Mouse (Mus musculus) limb, embryonic 10.5 days (tissue): ENCODE measurements around the gene Cst6. TPM values are rescaled to one million over a fixed set of nuclear protein-coding genes. Genes with fewer than 3 reads are reported as not detected.

Experiments used
- DNase-seq: peaks from one replicate; pipeline ENCODE4 v3.0.0-alpha.2; 2017; ENCODE audit warnings: low spot score
- H3K27ac ChIP-seq: fragments of 300-500 bp; sonication (generic); 2 replicates; pipeline ENCODE4 v1.5.1; 2016; ENCODE audit warnings: mild to moderate bottlenecking
- H3K27me3 ChIP-seq: fragments of 300-500 bp; sonication (generic); 2 replicates; pipeline ENCODE4 v1.6.1; 2016; ENCODE audit warnings: low read depth, mild to moderate bottlenecking; ENCODE audit not compliant: poor library complexity, severe bottlenecking
- H3K36me3 ChIP-seq: fragments of 300-500 bp; sonication (generic); 2 replicates; pipeline ENCODE4 v1.6.1; 2016; ENCODE audit warnings: mild to moderate bottlenecking, moderate library complexity
- H3K4me1 ChIP-seq: fragments of 300-500 bp; sonication (generic); 2 replicates; pipeline ENCODE4 v1.6.1; 2016
- H3K4me3 ChIP-seq: fragments of 300-500 bp; sonication (generic); 2 replicates; pipeline ENCODE4 v1.5.1; 2016; ENCODE audit warnings: mild to moderate bottlenecking, moderate library complexity
- H3K9me3 ChIP-seq: fragments of 300-500 bp; sonication (generic); replicated peaks from 2 replicates; pipeline ENCODE4 v1.6.1; 2016; ENCODE audit warnings: mild to moderate bottlenecking
- WGBS: fragments of 180-500 bp; shearing (Covaris S2); methylation state at CpG from one replicate; pipeline ENCODE4 v1.1.7; 2016; 5-methylcytosine and 5-hydroxymethylcytosine counted together
- polyA plus RNA-seq: library from polyadenylated mRNA; unstranded; fragments of >200 nt; fragmentation: Nextera tagmentation; extraction: Ambion mirVana; gene quantifications from 2 replicates; pipeline ENCODE4 v1.2.1, GENCODE M21; 2016

Gene Cst6
- polyA plus RNA-seq, 1 experiment from 2014 or later, result 1.1 TPM

DNA sequence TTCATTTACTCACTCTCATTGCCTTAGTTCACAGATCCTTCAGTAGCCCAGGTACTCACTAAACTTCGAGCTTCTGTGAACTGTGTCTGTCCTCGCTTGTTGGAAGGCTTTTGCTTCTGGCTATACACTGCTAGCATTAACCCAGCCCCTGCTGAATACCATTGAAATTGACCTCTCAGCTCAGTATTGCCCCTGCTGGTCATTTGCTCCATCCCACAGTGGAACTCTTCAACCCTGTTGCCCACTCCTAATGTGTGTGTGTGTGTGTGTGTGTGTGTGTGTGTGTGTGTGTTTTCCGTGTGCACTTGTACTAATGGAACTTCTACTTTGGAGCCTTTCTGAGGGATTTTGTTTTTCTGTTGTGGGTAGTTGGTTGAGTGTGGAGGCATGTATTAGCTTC, 21.6 kb upstream of the Cst6 start:
- no peak for DNase-seq
- H3K27ac ChIP-seq, result no peak overlapping the region
- H3K36me3 ChIP-seq, result peaks cover 81% of the 10 kb centered on the region
- H3K27me3 ChIP-seq, result no peaks in the 10 kb centered on the region
- no peaks in the 10 kb centered on the region for H3K9me3 ChIP-seq
- H3K4me1 ChIP-seq, result peaks cover 13% of the 10 kb centered on the region
- WGBS, result 93% methylated on average over 3 of the region's 3 CpGs
- H3K4me3 ChIP-seq, result no peak overlapping the region

DNA sequence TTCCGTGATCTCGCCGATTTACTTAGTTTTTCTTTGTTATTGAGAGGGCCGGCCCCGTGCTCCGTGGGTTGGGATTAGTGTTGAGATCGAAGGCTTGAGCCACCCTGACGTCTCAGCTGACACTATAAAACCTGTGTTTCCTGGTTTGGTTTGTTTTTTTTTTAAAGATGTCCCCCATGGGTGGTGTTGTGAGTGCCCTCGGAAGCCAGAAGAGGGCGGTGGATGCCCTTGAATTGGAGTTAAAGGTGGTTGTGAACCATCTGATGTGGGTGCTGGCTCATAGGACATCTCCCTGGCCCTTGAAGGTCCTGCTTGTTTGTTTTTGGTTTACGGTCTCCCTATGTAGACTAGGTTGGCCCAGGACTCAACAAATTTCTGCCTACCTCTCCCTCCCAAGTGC, 18.1 kb upstream of the Cst6 start:
- Histone ChIP-seq H3K36me3 (peaks cover 73% of the 10 kb centered on the region), H3K4me1 (peaks cover 20% of the 10 kb centered on the region), H3K27ac (peak overlapping the region; percentile 98), H3K27me3 (no peaks in the 10 kb centered on the region), H3K9me3 (no peaks in the 10 kb centered on the region), H3K4me3 (peak overlapping the region; percentile 94)
- DNase-seq, result no peak
- WGBS, result 13% methylated on average over 11 of the region's 11 CpGs

DNA sequence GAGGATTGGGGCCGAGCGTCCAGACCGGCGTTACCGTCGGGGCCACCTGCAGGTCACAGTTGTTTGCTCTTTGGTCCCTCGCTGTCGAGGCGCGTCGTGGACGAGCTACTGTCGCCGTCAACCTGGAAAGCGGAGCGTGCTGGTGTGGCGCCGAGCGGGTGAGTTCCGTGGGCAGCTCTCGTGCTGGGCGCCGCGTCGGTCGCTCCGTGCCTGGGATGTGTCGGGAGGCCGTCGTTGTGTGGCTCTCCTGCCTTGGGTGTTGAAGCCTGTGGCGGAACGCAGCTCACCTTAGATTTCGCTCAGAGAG, 17.6 kb upstream of the Cst6 start, which contains the start of gene Banf1:
Gene Banf1 (minus strand): TSS at position 116 of the 307 bp plus-strand sequence.
- no peak for DNase-seq
- Histone ChIP-seq H3K27me3 (no peaks in the 10 kb centered on the region), H3K9me3 (no peaks in the 10 kb centered on the region), H3K27ac (peak within 1 kb of the TSS; percentile 98), H3K4me3 (peak within 1 kb of the TSS; percentile 94), H3K4me1 (peaks cover 20% of the 10 kb centered on the region), H3K36me3 (peaks cover 68% of the 10 kb centered on the region)
- WGBS, result under 1% methylated on average over 33 of the region's 33 CpGs

DNA sequence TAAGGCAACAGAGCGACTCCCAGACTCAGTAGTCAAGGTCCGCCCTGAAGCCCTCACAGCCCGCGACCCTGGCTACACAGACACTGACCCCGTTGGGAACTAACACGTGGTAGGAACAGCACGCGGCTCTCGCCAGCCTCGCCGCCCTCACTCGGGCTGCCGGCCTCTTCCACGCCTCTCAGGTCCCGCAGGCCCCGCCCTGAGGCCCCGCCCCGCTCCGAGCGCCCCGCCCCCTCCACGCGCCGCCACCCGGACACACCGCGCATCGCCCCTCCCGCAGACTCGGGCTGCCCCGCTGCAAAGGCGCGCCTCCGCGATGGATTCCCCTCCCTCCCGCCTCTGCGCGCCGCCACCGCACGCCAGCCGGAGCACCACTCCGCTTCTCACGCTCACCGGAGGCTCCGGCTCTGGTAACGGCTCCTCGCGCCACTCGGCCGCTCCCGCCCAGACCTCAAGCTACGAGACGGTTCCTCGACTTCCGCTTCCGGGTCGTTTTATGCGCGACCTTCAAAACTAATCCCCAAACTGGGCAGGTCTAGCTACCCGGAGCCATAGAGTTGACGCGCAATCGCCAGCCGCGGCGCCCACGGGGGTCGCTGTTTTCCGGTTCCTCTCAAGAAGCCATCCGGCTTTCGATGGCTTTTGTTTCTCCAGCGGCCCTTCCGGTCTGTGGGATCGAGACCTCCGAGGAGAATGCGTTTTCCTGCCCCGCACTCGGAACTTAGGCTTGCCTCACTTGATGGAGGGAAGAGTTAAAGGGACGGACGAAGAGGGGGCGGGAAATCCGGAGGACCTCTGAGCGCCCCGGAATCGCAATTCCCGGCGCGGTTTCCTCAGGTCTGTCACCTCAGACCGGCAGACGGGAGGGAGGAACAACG, 17.0 kb upstream of the Cst6 start, which contains the start of gene Eif1ad:
Gene Eif1ad (plus strand): TSS at position 567 of the 878 bp plus-strand sequence.
- WGBS, result under 1% methylated on average over 92 of the region's 92 CpGs
- H3K9me3 ChIP-seq, result no peaks in the 10 kb centered on the region
- H3K27me3 ChIP-seq, result no peaks in the 10 kb centered on the region
- H3K4me1 ChIP-seq, result peaks cover 20% of the 10 kb centered on the region
- peaks cover 62% of the 10 kb centered on the region for H3K36me3 ChIP-seq
- H3K4me3 ChIP-seq, result peak within 1 kb of the TSS; percentile 94
- DNase-seq, result peak; percentile 99
- H3K27ac ChIP-seq, result peak within 1 kb of the TSS; percentile 98

DNA sequence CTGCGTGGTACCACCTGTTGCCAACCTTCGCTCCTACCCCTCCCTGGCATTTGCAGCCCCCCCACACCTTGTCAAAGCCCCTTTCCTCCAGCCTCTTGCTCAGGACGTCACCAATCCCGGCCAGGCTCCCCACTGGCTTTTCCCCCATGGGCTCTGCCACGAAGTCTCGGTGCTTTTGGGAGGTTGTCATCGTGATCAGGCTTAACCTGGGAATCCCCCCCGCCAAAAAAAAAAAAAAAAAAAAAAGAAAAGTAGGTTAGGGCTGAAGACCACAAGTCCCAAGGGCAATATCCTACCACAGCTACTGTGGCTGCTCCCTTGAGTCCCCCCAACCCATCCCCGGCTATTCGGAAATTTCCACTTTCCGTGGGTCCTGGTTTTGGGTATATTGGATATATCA, 16.4 kb upstream of the Cst6 start:
- 20% methylated on average over 11 of the region's 11 CpGs for WGBS
- Histone ChIP-seq H3K36me3 (peaks cover 56% of the 10 kb centered on the region), H3K9me3 (no peaks in the 10 kb centered on the region), H3K4me1 (peaks cover 20% of the 10 kb centered on the region), H3K27ac (peak overlapping the region; percentile 98), H3K27me3 (no peaks in the 10 kb centered on the region), H3K4me3 (peak overlapping the region; percentile 94)
- DNase-seq, result no peak

DNA sequence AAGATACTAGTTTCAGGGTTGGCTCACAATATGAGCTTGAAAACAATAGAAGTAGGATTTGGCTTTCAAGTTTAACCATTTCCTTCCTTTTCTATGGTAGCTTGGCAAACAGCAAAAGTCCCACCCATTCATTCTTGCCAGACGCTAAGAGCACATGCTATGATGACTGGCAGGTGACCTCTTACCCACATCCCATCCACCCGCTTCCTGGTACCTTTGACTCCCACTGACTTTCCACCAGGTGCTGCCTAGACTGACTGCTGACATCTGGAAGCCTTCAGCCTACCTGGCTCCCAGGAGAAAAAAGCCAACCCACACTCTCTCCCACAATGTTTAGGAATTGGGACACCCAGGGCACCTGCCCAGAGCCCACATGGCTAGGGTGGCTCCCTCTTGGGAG, 14.8 kb upstream of the Cst6 start:
- Histone ChIP-seq H3K4me1 (peaks cover 20% of the 10 kb centered on the region), H3K4me3 (no peak overlapping the region), H3K9me3 (no peaks in the 10 kb centered on the region), H3K27ac (no peak overlapping the region), H3K36me3 (peaks cover 39% of the 10 kb centered on the region), H3K27me3 (no peaks in the 10 kb centered on the region)
- 95% methylated on average over 2 of the region's 2 CpGs for WGBS
- DNase-seq, result no peak

DNA sequence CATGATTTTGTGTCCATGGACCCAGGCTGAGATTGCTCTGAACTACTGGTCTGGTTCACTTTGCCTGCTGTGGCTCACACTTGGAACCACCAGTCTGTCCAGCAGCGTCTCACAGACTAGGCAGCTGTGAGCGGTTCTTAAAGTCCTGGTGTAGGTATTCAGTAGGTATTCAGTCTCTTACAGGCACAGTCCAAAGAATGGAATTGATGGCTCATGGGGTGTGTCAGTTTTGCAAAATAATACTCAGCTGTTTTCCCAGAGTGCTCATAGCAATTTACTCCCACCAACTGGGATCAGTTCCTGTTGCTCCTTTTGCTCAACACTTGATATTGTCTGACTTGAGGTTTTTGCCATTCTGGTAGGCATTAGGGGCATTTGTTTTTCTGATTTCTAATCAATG, 12.8 kb upstream of the Cst6 start:
- WGBS, result 84% methylated on average over 2 of the region's 2 CpGs
- no peaks in the 10 kb centered on the region for H3K27me3 ChIP-seq
- no peak overlapping the region for H3K27ac ChIP-seq
- H3K36me3 ChIP-seq, result peaks cover 26% of the 10 kb centered on the region
- DNase-seq, result no peak
- no peaks in the 10 kb centered on the region for H3K9me3 ChIP-seq
- no peak overlapping the region for H3K4me3 ChIP-seq
- peaks cover 7% of the 10 kb centered on the region for H3K4me1 ChIP-seq

DNA sequence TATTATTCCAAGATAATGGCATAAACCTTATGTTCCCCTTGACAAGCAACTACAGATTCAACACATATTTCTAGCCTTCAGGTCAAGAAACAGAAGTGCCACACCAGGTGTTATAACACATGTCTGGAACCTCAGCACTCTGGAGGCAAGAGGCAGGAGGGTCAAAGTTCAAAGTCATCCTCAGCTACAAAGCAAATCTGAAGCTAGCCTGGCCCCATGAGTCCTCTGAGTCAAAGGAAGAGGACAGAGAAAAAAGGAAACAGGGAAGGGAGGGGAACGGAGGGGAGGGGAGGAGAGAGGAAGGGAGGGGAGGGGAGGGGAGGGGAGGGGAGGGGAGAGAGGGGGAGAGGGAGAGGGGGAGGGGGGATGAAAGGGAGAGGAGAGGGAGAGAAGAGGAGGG, 6.7 kb upstream of the Cst6 start:
- no peak overlapping the region for H3K27ac ChIP-seq
- H3K27me3 ChIP-seq, result no peaks in the 10 kb centered on the region
- H3K4me3 ChIP-seq, result no peak overlapping the region
- DNase-seq, result no peak
- H3K36me3 ChIP-seq, result no peaks in the 10 kb centered on the region
- no peaks in the 10 kb centered on the region for H3K9me3 ChIP-seq
- H3K4me1 ChIP-seq, result no peaks in the 10 kb centered on the region
- WGBS, result no CpG with 5 or more reads among the region's 1 CpGs

DNA sequence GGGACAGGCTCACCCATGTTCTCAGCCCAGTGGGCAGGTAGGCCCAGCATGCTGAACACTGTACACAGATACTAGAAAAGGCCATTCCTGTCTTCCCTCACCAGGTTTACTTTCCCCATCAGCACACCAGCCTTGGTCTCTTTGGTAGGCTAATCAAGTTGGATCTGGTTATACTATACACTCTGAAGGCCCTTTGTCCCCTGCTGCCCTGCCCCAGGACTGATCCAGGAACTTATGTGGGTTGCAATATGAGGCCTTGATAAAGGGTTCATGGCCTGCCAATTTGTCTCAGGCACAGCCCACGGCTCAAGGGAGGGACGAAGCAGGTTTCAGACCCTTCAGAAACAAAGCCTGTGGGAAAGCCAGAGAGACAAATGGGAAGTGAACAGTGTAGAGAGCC, 4.2 kb upstream of the Cst6 start:
- H3K9me3 ChIP-seq, result no peaks in the 10 kb centered on the region
- 94% methylated on average over 2 of the region's 2 CpGs for WGBS
- no peak overlapping the region for H3K27ac ChIP-seq
- no peaks in the 10 kb centered on the region for H3K36me3 ChIP-seq
- H3K4me1 ChIP-seq, result peaks cover 8% of the 10 kb centered on the region
- DNase-seq, result no peak
- H3K4me3 ChIP-seq, result no peak overlapping the region
- peaks cover 21% of the 10 kb centered on the region for H3K27me3 ChIP-seq

DNA sequence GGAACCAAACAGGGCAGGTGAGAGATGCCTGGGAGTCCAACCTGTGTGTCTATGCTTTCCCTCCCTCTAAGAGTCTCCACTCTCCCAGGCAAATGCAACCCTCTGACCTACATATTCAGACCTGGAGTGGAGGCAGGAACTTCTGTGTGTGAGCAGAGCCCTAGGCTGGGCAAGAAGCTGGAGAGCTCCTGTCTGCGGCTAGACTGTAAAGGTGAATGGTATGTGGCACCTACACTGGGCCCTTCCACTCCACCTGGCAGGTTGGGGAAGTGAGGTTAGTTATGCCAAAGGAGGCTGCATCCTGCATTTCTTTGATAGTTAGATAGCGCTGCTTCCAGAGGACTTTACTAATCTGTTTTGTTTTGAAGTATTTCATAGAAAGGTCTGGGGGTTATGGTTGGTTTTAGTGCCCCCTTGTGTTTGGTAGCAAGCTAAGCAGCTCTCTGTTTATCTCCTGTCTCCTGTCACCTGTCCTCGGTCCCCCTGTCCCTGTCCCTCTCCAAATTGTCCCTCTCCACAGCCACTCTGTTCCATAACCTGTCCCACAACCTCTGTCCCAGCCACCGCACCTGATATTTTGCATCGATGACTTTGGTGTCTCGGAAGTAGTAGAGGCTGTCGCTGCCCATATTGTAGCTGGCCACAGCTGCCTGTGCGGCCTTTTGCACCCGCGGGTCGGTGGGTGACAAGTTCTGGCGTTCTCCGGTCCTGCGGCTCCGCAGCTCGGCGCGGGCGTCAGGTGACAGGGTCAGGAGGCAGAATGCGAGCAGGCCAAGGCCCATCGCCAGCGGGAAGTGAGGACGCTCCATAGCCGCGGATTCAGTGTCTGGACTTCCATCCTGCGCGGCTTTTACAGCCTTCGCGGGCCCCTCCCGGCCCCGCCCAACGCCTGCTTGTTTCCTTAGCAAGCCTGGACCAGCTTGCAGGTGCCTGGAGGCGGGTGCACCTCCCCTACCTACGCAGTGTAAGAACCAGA, 560 bp downstream of the Cst6 start:
- Histone ChIP-seq H3K4me3 (peak overlapping the region; percentile 50), H3K4me1 (peaks cover 9% of the 10 kb centered on the region), H3K36me3 (no peaks in the 10 kb centered on the region), H3K27me3 (peaks cover 30% of the 10 kb centered on the region), H3K9me3 (no peaks in the 10 kb centered on the region), H3K27ac (peak overlapping the region; percentile 38; the same call in 1 of the 2 replicates)
- peak; percentile 50 for DNase-seq
- WGBS, result 6% methylated on average over 34 of the region's 34 CpGs

DNA sequence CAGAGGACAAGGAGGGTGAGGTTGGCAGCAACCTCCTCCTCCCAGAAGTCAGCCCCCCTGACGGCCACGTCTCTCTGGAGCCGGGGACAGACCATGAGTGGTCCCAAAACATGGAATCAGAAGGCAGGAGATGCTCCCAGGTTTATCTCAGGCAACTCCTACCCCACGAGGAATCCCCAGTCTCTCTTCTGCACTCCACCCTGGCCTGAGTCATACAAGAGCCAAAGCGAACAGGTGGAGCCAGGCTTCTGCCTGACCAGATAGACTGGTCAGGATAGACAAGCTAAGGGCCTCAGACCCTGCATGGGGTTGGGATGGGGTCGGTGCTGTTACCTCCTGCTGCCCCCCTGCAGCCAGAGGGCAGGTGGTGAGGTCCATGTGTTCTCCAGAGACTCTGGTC, 1.3 kb downstream of the Cst6 start:
- no peak overlapping the region for H3K4me3 ChIP-seq
- WGBS, result 84% methylated on average over 6 of the region's 6 CpGs
- H3K9me3 ChIP-seq, result no peaks in the 10 kb centered on the region
- H3K27ac ChIP-seq, result no peak overlapping the region
- peaks cover 9% of the 10 kb centered on the region for H3K4me1 ChIP-seq
- no peaks in the 10 kb centered on the region for H3K36me3 ChIP-seq
- H3K27me3 ChIP-seq, result peaks cover 30% of the 10 kb centered on the region
- no peak for DNase-seq

DNA sequence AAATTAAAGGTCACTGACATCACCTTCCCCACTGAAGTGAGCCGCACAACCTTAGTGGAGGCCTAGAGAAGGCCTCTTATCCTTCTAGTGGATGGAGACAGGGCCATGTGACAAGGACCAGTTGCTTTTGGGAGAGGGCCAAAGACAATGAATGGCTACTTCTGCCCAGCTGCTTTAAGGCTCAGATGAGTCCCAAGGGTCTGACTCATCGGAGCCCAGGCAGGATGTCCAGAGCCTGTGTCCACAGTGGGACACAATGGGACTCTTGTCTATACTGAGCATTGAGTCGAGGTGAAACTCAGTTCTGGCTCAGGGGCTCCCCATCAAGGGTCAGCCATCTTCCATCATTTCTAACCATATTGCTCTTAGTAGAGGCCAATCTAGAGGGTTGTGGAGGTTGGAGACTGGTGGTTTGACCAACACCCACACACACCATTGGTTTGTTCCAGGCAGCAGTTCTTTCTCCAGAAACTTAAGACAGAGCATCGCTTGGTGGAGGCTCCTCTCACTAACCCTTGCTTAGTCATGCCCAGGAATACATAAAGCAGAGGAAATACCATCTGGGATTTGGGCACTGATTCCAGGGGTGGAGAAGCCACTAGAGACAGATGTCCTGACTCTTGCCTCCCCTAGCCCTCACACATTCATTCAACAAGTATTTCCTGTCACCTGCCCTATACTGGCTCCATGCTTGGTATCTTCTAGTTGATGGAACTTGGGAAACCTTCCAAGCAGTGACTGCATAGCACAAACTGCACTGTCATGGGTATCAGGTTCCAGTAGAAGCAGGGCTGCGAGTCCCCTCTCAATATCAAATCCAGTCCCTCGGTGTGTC, 3.9 kb downstream of the Cst6 start:
- H3K9me3 ChIP-seq, result no peaks in the 10 kb centered on the region
- 86% methylated on average over 6 of the region's 6 CpGs for WGBS
- peaks cover 27% of the 10 kb centered on the region for H3K27me3 ChIP-seq

More for the DNA sequence above, 3.9 kb downstream of the Cst6 start:
- DNase-seq, result no peak
- Histone ChIP-seq H3K36me3 (no peaks in the 10 kb centered on the region), H3K4me3 (no peak overlapping the region), H3K4me1 (peaks cover 9% of the 10 kb centered on the region), H3K27ac (no peak overlapping the region)
